Mouse (Mus musculus): ENCODE results near the gene Rcan3.

- peak; percentile 97 for TF ChIP-seq CTCF (IDR thresholded peaks at IDR 0.05; ENCODE audit: borderline replicate concordance, insufficient read depth, low read depth, low read length)
- TF ChIP-seq POLR2A (IDR thresholded peaks at IDR 0.05; ENCODE audit: borderline replicate concordance, insufficient read depth, low read length) = no peak
Observed at GRCm38 (mm10) chr4:135382316-135382715, 51.3 kb downstream of the Rcan3 start.
